Mouse (Mus musculus) C2C12 (cell line): Measurements from ENCODE around the gene Obp2b.

ENCODE experiments used
- CTCF ChIP-seq: IDR thresholded peaks from one replicate; pipeline ENCODE4 v1.5.1; 2011; ENCODE audit not compliant: control insufficient read depth, insufficient read depth, insufficient read length
- MYOD1 ChIP-seq: IDR thresholded peaks from one replicate; pipeline ENCODE4 v1.6.1; 2011; ENCODE audit warnings: low read depth; ENCODE audit not compliant: control insufficient read depth, insufficient read length
- MYOG ChIP-seq: IDR thresholded peaks from one replicate; pipeline ENCODE4 v1.6.1; 2011; ENCODE audit not compliant: control insufficient read depth, insufficient read length; ENCODE audit errors: extremely low read depth
- USF1 ChIP-seq: IDR thresholded peaks from one replicate; pipeline ENCODE4 v1.6.1; 2011; ENCODE audit warnings: low read depth, mild to moderate bottlenecking, control low read depth, moderate library complexity

GRCm38 (mm10) chr2:25717222-25717621 is 19.6 kb upstream of the Obp2b start:
- no peak for TF ChIP-seq USF1
- TF ChIP-seq CTCF = no peak
- no peak for TF ChIP-seq MYOG
- no peak for TF ChIP-seq MYOD1
